Mouse (Mus musculus) bone marrow, adult 2 months (tissue): ENCODE data around the gene Dnajc21.

Experiments
- CTCF ChIP-seq: fragments of 200-500 bp; IDR thresholded peaks from 2 replicates; pipeline ENCODE4 v1.5.1; 2011; ENCODE audit warnings: low read length, control low read depth; ENCODE audit not compliant: control insufficient read depth, insufficient read depth
- POLR2A ChIP-seq: fragments of 200-500 bp; IDR thresholded peaks from 2 replicates; pipeline ENCODE4 v1.6.1; 2011; ENCODE audit warnings: low read depth, mild to moderate bottlenecking, control low read depth, low read length, borderline replicate concordance; ENCODE audit not compliant: control insufficient read depth

- no peak for TF ChIP-seq POLR2A
- TF ChIP-seq CTCF, result no peak
Measured at GRCm38 (mm10) chr15:10439963-10440362, 30.4 kb downstream of the Dnajc21 start.
